Mouse (Mus musculus): ENCODE data around the gene Sarm1.

DNA sequence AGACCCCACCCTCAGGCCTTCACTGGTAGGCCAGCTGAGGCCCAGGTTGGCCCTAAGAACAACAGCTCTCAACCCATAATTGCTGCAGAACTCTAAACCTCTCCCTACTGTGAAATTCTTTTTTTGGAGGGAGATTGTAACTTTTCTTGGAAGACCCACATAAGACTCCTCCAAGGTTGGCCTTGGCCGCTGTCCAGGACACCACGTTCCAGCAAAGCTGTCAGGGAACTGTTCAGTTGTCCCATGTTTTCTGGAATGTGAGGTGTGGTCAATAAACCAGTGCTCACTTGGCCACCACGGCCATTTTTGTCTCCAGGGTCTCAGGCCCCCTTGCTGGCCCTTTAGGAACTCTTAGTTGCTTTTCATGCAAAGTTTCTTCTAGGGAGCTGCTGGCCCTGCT lies 24.3 kb upstream of the Sarm1 start:
- TF ChIP-seq CTCF (conservative IDR thresholded peaks at IDR 0.05; ENCODE audit: low read length) (no peak), POU5F1 (IDR thresholded peaks at IDR 0.05; ENCODE audit: borderline replicate concordance, low read length) (no peak), NANOG (IDR thresholded peaks at IDR 0.05; ENCODE audit: borderline replicate concordance, low read length) (no peak)
